Mouse (Mus musculus) layer of hippocampus, postnatal 25 days (tissue): ENCODE results near the gene Rfx7. TPM values are rescaled to one million over a fixed set of nuclear protein-coding genes. Genes with fewer than 3 reads are reported as not detected.
"Not testable (repeated sequence)": the region's sequence is repeated elsewhere in the genome, so short reads cannot be mapped to it uniquely, and the experiment has no call there.

Source experiments
- DNase-seq, 2 experiments: peaks; one replicate each; pipeline ENCODE4 v3.0.0; 2022; ENCODE audit warnings: mixed read lengths in 2 of 2, low spot score in 1 of 2; ENCODE audit errors: extremely low spot score in 1 of 2
- microRNA-seq, 2 experiments: library from miRNA; unstranded; fragments of <30 nt; microRNA quantifications; one replicate each; pipeline ENCODE4 v1.2.0; 2021
- total RNA-seq, 2 experiments: library from RNA; stranded (reverse); gene quantifications; 2 replicates each; pipeline ENCODE4 v1.2.3; 2021

Rfx7 gene
- total RNA-seq, 2 experiments from 2014 or later = 20.2 to 24.8 TPM

- peak; percentile 90 to 94 for DNase-seq
Measured at GRCm38 (mm10) chr9:72661895-72662661, 130.0 kb downstream of the Rfx7 start, which contains the start of gene Nedd4. Gene Nedd4, plus strand, starts transcription at chr9:72662346.

GRCm38 (mm10) chr9:72662691-72663533, 130.9 kb downstream of the Rfx7 start:
- peak; percentile 44 to 56 for DNase-seq

- no peak for DNase-seq
Measured at GRCm38 (mm10) chr9:72663534-72663918, 131.5 kb downstream of the Rfx7 start.

- no peak for DNase-seq
Measured at GRCm38 (mm10) chr9:72664409-72665351, 132.6 kb downstream of the Rfx7 start.

- DNase-seq = no peak
Measured at GRCm38 (mm10) chr9:72665517-72665916, 133.5 kb downstream of the Rfx7 start.

GRCm38 (mm10) chr9:72666352-72667021, 134.4 kb downstream of the Rfx7 start:
- not testable (repeated sequence) for DNase-seq

GRCm38 (mm10) chr9:72667126-72667525, 135.1 kb downstream of the Rfx7 start:
- DNase-seq = no peak

GRCm38 (mm10) chr9:72669383-72669782, 137.3 kb downstream of the Rfx7 start:
- no peak for DNase-seq

- peak; percentile 59 to 90 for DNase-seq
Measured at GRCm38 (mm10) chr9:72672361-72672760, 140.3 kb downstream of the Rfx7 start.

Small RNA genes within 50 kb of the gene (microRNA-seq; reads per million reads assigned to microRNA genes)
- gene Gm28010 = 0 reads per million in 2 experiments

Other genes starting within 250 kb of the Rfx7 start
- gene Mns1, start 94.2 kb upstream of the Rfx7 start, total RNA-seq = 1 to 10 TPM in 1 of 2 experiments, under 1 TPM in 1; 0.73 to 1.0 TPM
- 1 to 10 TPM; 5.8 to 7.5 TPM for gene Tex9, start 40.0 kb upstream of the Rfx7 start, total RNA-seq
- gene Nedd4, start 130.1 kb downstream of the Rfx7 start, total RNA-seq = 100 to 1,000 TPM; 297 to 304 TPM